Mouse (Mus musculus) heart, adult 9 months (tissue): ENCODE measurements around the gene Fbxw15.
"Not testable (repeated sequence)": the region's sequence is repeated elsewhere in the genome, so short reads cannot be mapped to it uniquely, and the experiment has no call there.

Experiments used
- DNase-seq, 2 experiments: peaks; one replicate each; pipeline ENCODE4 v3.0.0; 2022; ENCODE audit warnings: low spot score in 2 of 2

Gene Fbxw15

GRCm38 (mm10) chr9:109568162-109568561 lies at the start of gene Fbxw15:
Fbxw15 (minus strand) TSS chr9:109568262.
- not testable (repeated sequence) for DNase-seq

GRCm38 (mm10) chr9:109606837-109607236 lies 38.8 kb upstream of the Fbxw15 start:
- not testable (repeated sequence) for DNase-seq

GRCm38 (mm10) chr9:109602128-109602527 lies 34.1 kb upstream of the Fbxw15 start:
- not testable (repeated sequence) for DNase-seq

- no peak for DNase-seq
Observed at GRCm38 (mm10) chr9:109597226-109597625, 29.2 kb upstream of the Fbxw15 start.

GRCm38 (mm10) chr9:109594866-109595265 lies 26.8 kb upstream of the Fbxw15 start:
- DNase-seq, result no peak

GRCm38 (mm10) chr9:109565546-109565945 lies 2.5 kb downstream of the Fbxw15 start:
- DNase-seq, result no peak

- not testable (repeated sequence) for DNase-seq
Observed at GRCm38 (mm10) chr9:109562106-109562505, 6.0 kb downstream of the Fbxw15 start.

GRCm38 (mm10) chr9:109552483-109552882 lies 15.6 kb downstream of the Fbxw15 start:
- no peak for DNase-seq

- DNase-seq, result not testable (repeated sequence)
Observed at GRCm38 (mm10) chr9:109549666-109550065, 18.4 kb downstream of the Fbxw15 start.

- DNase-seq, result no peak
Observed at GRCm38 (mm10) chr9:109523385-109524064, 44.5 kb downstream of the Fbxw15 start.
